Mouse (Mus musculus): Measurements from ENCODE around the gene Glis1. TPM values are rescaled to one million over a fixed set of nuclear protein-coding genes. Genes with fewer than 3 reads are reported as not detected.

The Glis1 gene
- total RNA-seq, 1 experiment: 0.98 TPM

GRCm38 (mm10) chr4:107484221-107484575 lies 49.8 kb downstream of the Glis1 start:
- DNase-seq (ENCODE audit: low read depth, low spot score): no peak
- H3K27ac ChIP-seq (ENCODE audit: insufficient read depth, low read depth, low read length, poor library complexity, severe bottlenecking): no peak overlapping the region

GRCm38 (mm10) chr4:107485903-107486302 lies 51.5 kb downstream of the Glis1 start:
- Histone ChIP-seq H3K9me3 (ENCODE audit: control insufficient read depth, insufficient read depth, low read depth, low read length) (no peaks in the 10 kb centered on the region), H3K27ac (ENCODE audit: insufficient read depth, low read depth, low read length, poor library complexity, severe bottlenecking) (no peak overlapping the region), H3K9ac (ENCODE audit: insufficient read depth, low read depth, low read length, poor library complexity, severe bottlenecking) (no peak overlapping the region), H3K36me3 (ENCODE audit: control insufficient read depth, insufficient read depth, low read length, poor library complexity, severe bottlenecking) (no peaks in the 10 kb centered on the region), H3K4me3 (ENCODE audit: insufficient read depth in 1 of 2, low read depth in 1 of 2, low read length in 2 of 2, poor library complexity in 1 of 2, severe bottlenecking in 1 of 2) (no peak overlapping the region), H3K4me1 (ENCODE audit: control insufficient read depth in 2 of 2, insufficient read depth in 2 of 2, low read length in 2 of 2, poor library complexity in 1 of 2) (no peaks in the 10 kb centered on the region)
- DNase-seq (ENCODE audit: low read depth, low spot score): no peak
- in situ Hi-C loops (cut with MboI; ENCODE audit: low sequenced_read_pairs in 2 of 2, unreplicated experiment in 2 of 2): no loop called here
- TF ChIP-seq CHD2 (IDR thresholded peaks at IDR 0.05; ENCODE audit: low read depth, low read length): no peak
- TF ChIP-seq HCFC1 (IDR thresholded peaks at IDR 0.05; ENCODE audit: borderline replicate concordance, insufficient read depth, low read length): no peak
- TF ChIP-seq ZC3H11A (IDR thresholded peaks at IDR 0.05; ENCODE audit: borderline replicate concordance, low read depth, low read length): no peak
- TF ChIP-seq ZNF384 (IDR thresholded peaks at IDR 0.05; ENCODE audit: low read depth, low read length): no peak
- no peak for TF ChIP-seq MAFK (IDR thresholded peaks at IDR 0.05; ENCODE audit: insufficient read depth, low read depth, low read length)

More at GRCm38 (mm10) chr4:107484221-107484575, 49.8 kb downstream of the Glis1 start:
- no peaks in the 10 kb centered on the region for H3K9me3 ChIP-seq (ENCODE audit: control insufficient read depth, insufficient read depth, low read depth, low read length)
- no peak overlapping the region for H3K4me3 ChIP-seq (ENCODE audit: insufficient read depth in 1 of 2, low read depth in 1 of 2, low read length in 2 of 2, poor library complexity in 1 of 2, severe bottlenecking in 1 of 2)
- in situ Hi-C loops (cut with MboI; ENCODE audit: low sequenced_read_pairs in 2 of 2, unreplicated experiment in 2 of 2): no loop called here
- no peaks in the 10 kb centered on the region for H3K36me3 ChIP-seq (ENCODE audit: control insufficient read depth, insufficient read depth, low read length, poor library complexity, severe bottlenecking)
- no peak overlapping the region for H3K9ac ChIP-seq (ENCODE audit: insufficient read depth, low read depth, low read length, poor library complexity, severe bottlenecking)
- no peaks in the 10 kb centered on the region for H3K4me1 ChIP-seq (ENCODE audit: control insufficient read depth in 2 of 2, insufficient read depth in 2 of 2, low read length in 2 of 2, poor library complexity in 1 of 2)
- TF ChIP-seq ZNF384 (IDR thresholded peaks at IDR 0.05; ENCODE audit: low read depth, low read length) (no peak), MAFK (IDR thresholded peaks at IDR 0.05; ENCODE audit: insufficient read depth, low read depth, low read length) (no peak), CHD2 (IDR thresholded peaks at IDR 0.05; ENCODE audit: low read depth, low read length) (no peak), HCFC1 (IDR thresholded peaks at IDR 0.05; ENCODE audit: borderline replicate concordance, insufficient read depth, low read length) (no peak), ZC3H11A (IDR thresholded peaks at IDR 0.05; ENCODE audit: borderline replicate concordance, low read depth, low read length) (no peak)

DNA sequence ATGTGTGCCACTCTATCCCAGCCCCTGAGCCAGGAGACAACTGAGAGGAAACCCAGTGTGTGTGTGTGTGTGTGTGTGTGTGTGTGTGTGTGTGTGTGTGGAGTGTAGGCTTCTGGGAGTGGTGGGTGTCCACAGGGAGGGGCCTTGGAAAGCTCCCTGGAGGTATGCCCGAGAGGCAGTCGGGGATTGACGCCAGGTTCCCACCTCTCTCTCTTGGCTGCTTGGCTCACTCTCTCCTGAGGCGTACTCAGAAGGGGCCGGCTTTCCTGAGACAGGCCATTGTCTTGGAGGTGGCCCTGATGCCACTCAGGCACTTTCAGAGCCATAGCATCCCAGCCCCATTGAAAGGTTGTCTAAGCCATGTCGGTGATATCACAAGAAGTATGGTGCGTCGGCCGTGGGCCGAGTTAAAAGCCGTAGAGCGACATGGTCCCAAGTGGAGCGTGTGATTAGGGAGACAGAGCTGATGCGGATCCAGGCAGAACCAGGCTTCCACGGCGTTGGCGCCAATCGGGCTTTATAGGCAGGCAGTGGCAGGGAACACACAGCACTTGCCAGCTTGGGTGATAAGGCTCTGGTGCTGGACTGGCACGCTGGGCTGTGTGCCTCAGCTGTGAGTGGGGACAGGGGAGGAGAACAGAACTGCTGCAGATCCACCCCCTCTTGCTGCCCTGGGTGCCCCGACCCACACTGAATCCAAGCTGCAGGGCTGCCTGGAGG lies 54.9 kb downstream of the Glis1 start:
- Histone ChIP-seq H3K9me3 (ENCODE audit: control insufficient read depth, insufficient read depth, low read depth, low read length) (no peaks in the 10 kb centered on the region), H3K4me3 (ENCODE audit: insufficient read depth in 1 of 2, low read depth in 1 of 2, low read length in 2 of 2, poor library complexity in 1 of 2, severe bottlenecking in 1 of 2) (peak overlapping the region in 1 of 2 experiments; percentile 9; a peak in 1 of 4 replicates), H3K36me3 (ENCODE audit: control insufficient read depth, insufficient read depth, low read length, poor library complexity, severe bottlenecking) (no peaks in the 10 kb centered on the region), H3K9ac (ENCODE audit: insufficient read depth, low read depth, low read length, poor library complexity, severe bottlenecking) (no peak overlapping the region), H3K27ac (ENCODE audit: insufficient read depth, low read depth, low read length, poor library complexity, severe bottlenecking) (no peak overlapping the region), H3K4me1 (ENCODE audit: control insufficient read depth in 2 of 2, insufficient read depth in 2 of 2, low read length in 2 of 2, poor library complexity in 1 of 2) (no peaks in the 10 kb centered on the region)
- in situ Hi-C loops (cut with MboI; ENCODE audit: low sequenced_read_pairs in 2 of 2, unreplicated experiment in 2 of 2): no loop called here
- TF ChIP-seq HCFC1 (IDR thresholded peaks at IDR 0.05; ENCODE audit: borderline replicate concordance, insufficient read depth, low read length) (no peak), ZC3H11A (IDR thresholded peaks at IDR 0.05; ENCODE audit: borderline replicate concordance, low read depth, low read length) (no peak), ZNF384 (IDR thresholded peaks at IDR 0.05; ENCODE audit: low read depth, low read length) (no peak), CHD2 (IDR thresholded peaks at IDR 0.05; ENCODE audit: low read depth, low read length) (no peak), MAFK (IDR thresholded peaks at IDR 0.05; ENCODE audit: insufficient read depth, low read depth, low read length) (no peak)
- no peak for DNase-seq (ENCODE audit: low read depth, low spot score)

DNA sequence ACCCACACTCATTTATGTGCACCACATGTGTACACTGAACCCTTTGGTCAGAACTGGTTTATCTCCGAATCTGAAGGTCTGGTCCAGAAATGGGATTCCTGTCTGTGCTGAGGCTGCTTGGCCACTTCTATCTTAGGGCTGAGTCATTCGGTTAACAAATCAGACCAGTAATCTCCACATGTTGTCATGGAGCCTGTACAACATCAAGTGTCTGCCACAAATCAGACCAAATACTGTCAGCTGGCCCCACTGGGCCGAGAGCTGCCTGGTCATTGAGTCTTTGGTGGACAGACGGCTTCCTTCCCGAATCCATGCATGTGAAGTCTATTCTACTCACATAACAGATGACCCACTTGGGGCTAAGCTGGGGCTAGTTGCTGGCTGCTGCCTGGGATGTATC lies 58.6 kb downstream of the Glis1 start:
- Histone ChIP-seq H3K4me3 (ENCODE audit: insufficient read depth in 1 of 2, low read depth in 1 of 2, low read length in 2 of 2, poor library complexity in 1 of 2, severe bottlenecking in 1 of 2) (no peak overlapping the region), H3K27ac (ENCODE audit: insufficient read depth, low read depth, low read length, poor library complexity, severe bottlenecking) (no peak overlapping the region), H3K9ac (ENCODE audit: insufficient read depth, low read depth, low read length, poor library complexity, severe bottlenecking) (no peak overlapping the region), H3K36me3 (ENCODE audit: control insufficient read depth, insufficient read depth, low read length, poor library complexity, severe bottlenecking) (no peaks in the 10 kb centered on the region), H3K4me1 (ENCODE audit: control insufficient read depth in 2 of 2, insufficient read depth in 2 of 2, low read length in 2 of 2, poor library complexity in 1 of 2) (no peaks in the 10 kb centered on the region), H3K9me3 (ENCODE audit: control insufficient read depth, insufficient read depth, low read depth, low read length) (no peaks in the 10 kb centered on the region)
- DNase-seq (ENCODE audit: low read depth, low spot score): no peak
- in situ Hi-C loops (cut with MboI; ENCODE audit: low sequenced_read_pairs in 2 of 2, unreplicated experiment in 2 of 2): no loop called here
- TF ChIP-seq ZNF384 (IDR thresholded peaks at IDR 0.05; ENCODE audit: low read depth, low read length) (no peak), MAFK (IDR thresholded peaks at IDR 0.05; ENCODE audit: insufficient read depth, low read depth, low read length) (no peak), ZC3H11A (IDR thresholded peaks at IDR 0.05; ENCODE audit: borderline replicate concordance, low read depth, low read length) (no peak), CHD2 (IDR thresholded peaks at IDR 0.05; ENCODE audit: low read depth, low read length) (no peak), HCFC1 (IDR thresholded peaks at IDR 0.05; ENCODE audit: borderline replicate concordance, insufficient read depth, low read length) (no peak)

Measured in ES-E14 (cell line).